Mouse (Mus musculus) gastrocnemius, postnatal 25 days (tissue): ENCODE measurements around the gene Ssbp3. TPM values are rescaled to one million over a fixed set of nuclear protein-coding genes. Genes with fewer than 3 reads are reported as not detected.
A peak's percentile ranks its signal among the peaks of the same experiment; 100 is the strongest.

ENCODE experiments used
- DNase-seq: peaks from one replicate; pipeline ENCODE4 v3.0.0; 2022
- long read RNA-seq, 2 experiments: library from polyadenylated mRNA; stranded (forward); transcript quantifications; one replicate each; pipeline ENCODE4 v2.0.0; 2021
- total RNA-seq, 2 experiments: library from RNA; stranded (reverse); gene quantifications; 1 replicate in 1 of 2; 2 replicates in 1 of 2; pipeline ENCODE4 v1.2.3; 2021

Ssbp3 gene
- 10 to 100 TPM; 18.7 to 19.5 TPM for total RNA-seq
- long read RNA-seq, experiment 1, transcript Ssbp3-202 (17 exons, 1,924 nt): major isoform, 7 of 12 reads
- long read RNA-seq, experiment 1, partial matches to known transcripts: 2 of 12 reads
- long read RNA-seq, experiment 1, other reads (novel, unspliced or antisense): 3 of 12 reads
- long read RNA-seq, experiment 2, transcript Ssbp3-202 (17 exons, 1,924 nt): major isoform, 12 of 22 reads
- long read RNA-seq, experiment 2, partial matches to known transcripts: 3 of 22 reads
- long read RNA-seq, experiment 2, other reads (novel, unspliced or antisense): 6 of 22 reads

DNA sequence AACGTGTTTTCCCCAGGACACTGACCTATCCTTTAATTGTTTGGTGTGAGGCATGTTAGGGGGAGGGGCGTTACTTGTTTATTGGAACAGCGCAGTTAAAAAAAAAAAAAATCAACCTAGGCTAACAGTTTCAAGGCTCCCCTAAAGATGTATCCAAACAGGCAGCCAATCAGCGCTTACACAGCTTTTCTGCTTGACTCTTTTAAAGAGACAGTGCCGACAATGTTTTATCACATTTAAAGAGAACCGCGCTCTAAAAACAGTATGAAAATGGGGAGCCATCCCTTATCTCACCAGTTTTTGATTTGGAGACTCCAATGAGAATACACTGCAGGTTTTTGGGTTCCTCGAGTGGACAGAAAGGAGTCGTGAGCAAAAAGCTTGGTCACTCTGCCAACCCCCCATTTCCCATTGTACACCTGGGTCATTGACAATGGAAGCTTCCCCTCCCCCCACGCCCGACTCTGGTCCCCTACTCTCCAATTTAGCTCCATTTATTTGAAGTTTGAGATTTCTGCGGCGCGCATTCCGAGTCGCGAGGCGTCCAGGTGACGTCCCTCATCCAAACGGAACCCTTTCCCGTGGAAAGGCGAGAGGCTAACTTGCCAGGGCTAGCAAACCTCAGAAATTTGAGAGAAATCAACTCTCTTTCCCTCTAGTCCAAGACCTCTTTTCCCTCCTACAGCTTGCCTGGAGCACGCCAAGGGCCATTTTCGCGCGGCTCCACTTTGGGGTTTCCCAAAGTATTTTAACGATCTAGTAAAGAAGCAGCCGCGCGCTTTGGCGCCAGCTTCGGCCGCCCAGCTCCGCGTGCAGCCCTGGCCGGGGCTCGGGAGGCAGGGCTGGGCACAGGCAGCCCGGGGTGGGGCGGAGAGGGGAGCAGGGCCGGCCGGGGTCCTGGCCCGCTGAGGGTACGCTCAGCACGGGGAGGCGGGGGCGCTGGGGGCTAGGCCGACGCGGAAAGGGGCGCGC is at the start of gene Ssbp3:
TSS of gene Ssbp3 (plus strand) at position 501 of the 972 bp plus-strand sequence.
- peak; percentile 70 for DNase-seq

DNA sequence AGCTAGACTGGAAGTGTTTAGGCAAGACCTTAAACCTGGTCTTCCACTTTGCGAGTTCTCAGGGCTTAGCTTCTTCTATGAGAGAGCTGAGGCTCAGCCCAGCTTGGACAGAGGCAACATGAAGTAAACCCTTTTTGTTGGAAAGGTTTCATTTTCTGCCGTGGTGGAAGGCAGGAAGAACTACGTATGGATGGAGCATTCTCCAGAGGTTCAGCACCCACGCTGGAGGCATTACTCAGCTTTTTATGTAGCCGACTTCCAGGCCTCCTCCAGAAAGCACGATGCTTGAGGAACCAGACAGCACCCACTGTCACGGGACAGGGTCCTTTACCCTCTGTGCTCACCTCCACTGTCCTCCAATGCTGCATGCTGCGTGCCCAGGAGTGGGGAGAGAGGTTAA is 48.6 kb upstream of the Ssbp3 start:
- DNase-seq: no peak

DNA sequence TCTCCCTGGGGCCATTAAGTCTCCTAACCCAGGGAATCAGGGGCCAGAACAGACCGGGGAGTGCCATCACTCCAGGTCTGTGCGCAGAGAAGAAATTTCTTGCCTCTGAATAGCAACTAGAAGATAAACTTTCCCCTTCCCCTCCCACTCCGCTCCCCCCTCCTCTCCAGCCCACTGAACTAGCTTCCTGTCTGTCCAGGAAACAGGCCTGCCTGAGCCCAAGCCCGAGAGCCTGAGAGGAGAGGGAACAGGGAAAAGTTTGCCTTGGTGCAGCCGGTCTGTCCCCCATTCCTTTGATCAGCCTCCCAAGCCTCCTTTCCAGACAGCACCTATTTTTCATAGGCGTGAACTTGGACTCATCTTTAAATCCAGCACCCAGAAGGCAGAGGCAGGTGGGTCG is 48.2 kb upstream of the Ssbp3 start:
- no peak for DNase-seq

DNA sequence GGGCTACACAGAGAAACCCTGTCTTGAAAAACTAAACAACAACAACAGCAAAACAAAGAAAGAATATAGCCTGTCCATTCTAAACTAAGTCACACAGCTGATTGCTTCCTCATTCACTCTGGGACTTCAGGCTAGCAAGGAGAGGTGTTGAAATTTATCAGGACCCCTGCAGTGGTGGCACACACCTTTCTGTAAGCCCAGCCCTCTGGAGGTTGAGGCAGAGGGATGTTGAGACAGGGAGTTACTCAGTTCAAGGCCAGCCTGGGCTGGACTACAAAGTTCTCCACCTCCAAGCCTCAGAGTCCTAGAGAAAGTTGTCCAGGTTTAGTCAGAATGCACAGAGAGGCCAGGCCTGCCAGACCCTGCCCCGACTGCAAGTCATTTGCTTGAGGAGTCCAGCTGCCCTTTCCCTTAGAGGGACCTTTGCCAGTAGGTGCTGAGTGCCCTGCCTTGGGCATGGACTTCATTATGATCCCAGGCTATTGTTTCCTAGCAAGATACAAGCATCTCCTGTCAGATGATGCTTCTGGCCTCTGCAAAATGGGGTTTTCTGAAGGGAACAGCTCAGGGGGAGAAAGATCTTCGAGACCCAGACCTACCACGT is 47.6 kb upstream of the Ssbp3 start:
- no peak for DNase-seq

DNA sequence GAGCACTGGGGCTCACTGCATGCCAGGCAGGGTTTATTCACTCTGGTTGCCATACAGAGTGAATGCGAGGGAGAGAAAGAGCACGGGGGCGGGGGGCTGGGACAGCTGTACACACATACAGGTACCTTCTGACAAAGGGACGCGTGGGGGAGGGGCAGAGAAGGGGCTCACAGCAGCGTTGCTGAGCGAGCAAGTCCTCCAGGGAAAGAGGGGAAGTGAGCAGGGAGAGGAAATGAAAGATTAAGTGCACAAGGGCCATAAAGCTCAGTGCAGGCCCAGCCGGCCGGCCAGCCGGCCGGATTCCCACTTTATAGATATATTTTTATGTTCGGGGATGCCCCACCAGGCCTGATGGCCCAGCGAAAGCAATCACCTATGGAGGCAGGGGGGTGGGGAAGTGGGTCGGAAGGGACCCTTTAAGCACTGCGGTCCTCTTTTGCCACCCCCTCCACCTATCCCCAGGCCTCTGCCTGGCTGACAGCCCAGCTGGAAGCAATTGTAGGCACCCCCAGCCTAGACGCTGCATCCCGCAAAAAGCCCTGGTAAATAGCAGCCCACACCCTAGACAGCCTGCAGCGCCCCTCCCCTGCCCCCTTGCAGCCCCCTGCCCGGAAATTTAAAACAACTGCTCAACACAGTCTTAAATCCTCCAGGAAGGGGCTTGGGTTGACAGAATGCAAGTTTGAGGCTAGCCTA is 44.9 kb upstream of the Ssbp3 start:
- DNase-seq: no peak

DNA sequence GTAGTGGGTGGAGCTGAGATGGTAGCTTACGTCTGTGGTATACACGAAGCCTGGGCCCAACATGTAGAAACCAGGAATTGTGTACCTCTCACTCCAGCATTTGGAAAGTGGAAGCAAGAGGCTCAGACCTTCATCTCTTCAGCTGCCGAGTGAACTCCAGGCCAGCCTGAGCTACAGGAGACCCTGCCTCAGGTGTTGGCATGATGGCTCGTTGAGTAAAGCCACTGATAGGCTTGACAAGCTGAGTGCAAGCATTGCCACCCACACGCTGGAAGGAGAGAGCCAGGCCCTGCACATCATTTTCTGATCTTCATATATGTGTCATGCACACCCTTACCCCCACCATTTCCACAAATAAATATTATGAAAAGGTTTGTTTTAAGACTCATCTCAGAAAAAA is 44.1 kb upstream of the Ssbp3 start:
- DNase-seq: no peak

DNA sequence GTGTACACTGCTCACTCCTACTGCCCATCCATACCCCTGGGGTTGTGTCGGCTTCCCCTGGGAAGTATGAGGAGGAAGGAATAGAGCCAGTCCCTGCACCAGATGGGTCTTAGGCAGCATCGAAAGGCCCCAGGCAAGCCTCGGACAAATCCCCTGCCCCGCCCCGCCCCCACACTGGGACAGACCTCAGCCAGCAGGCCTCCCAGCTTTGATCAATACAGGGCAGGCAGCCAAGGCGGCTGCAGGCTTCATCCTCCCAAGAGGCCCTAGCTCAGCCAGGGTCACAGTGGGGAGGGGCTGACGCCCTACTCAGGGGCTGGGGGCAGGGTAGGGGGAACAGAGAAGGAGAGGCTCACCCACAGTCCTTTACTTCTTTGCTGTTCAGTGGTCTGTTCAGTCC is 43.7 kb upstream of the Ssbp3 start:
- peak; percentile 47 for DNase-seq

DNA sequence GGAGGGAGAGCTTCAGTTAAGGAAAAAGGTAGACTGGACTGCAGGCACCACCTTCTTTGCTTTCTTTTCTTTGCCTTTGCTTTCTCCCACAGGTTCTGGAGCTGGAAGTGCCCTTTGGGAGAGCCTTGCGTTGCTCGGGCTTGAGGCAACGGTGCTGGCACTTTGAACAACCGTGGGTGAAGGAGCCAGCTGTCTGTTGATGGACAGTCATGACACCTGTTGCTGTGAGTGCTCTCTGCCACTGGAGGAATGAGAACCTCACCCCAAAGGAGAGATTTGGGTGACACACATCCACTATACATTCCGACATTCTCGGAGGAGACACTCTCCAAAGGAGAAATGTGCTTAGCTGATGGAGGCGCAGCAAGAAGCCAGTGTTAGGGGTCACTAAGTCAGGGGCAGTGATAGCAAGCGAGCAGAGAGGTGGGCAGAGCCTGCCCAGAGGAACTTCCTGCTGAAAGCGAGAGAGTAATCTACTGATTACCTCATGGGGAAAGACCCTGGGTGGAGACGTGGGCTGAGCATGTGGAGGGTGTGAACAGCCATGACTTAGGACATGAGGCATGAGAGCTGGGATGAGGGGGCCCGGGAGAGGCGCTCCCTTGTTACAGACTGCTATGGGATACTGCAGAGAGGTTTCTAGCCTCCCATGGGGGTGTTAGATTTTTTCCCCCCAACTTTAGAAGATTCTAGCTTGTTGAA is 41.6 kb upstream of the Ssbp3 start:
- peak; percentile 21 for DNase-seq

DNA sequence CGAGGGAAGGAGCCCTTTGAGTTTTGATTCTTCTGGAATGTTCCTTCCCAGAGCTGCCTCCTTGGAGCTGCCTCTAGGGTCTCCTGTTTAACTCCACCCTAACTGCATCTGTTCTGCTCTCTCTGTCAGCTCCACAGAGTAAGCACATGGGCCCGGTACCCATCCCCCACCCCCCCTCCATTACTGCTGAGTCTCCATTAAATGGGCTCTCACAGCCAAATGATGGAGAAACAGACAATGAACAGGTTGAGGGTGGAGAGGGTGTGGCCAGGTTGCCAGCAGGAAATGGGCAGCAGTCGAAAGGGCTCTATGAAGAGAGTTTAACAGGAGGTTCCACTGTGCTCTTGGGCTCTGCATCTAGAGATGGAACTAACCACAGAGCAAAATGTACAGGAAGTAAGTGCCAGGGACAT is 41.0 kb upstream of the Ssbp3 start:
- DNase-seq: no peak

DNA sequence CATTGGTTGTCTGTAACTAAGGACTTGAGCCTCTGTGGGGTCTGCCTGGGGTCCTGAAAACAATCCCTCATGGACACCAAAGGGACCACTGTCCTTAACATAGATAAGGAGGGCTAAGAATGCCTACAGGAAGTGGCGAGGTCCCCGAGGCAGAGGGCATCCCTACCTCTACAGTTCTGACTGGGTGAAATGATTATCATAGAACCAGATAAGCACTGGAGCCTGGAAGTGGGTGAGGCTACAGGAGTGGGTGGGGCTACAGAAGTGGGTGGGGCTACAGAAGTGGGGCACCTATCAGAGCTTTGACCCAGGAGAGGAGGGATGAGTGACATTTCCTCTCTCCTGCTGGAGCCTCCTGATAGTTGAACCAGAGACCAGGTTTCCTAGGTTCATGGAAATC is 39.9 kb upstream of the Ssbp3 start:
- DNase-seq: no peak

DNA sequence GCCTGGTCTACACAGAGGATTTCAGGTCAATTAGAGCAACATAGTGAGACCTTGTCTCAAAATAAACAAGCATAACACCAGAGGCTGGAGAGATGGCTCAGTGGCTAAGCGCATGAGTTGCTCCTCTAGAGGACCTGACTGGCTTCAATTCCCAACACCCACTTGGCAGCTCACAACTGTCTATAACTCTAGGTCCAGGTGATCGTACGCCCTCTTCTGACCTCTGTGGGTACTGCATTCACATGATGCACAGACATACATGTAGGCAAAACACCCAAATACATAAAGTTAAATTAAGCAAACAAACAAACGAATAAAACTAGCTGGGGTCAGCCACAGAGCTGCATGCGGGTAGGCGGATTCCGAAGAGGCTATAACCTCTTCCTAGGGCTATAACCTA is 36.0 kb upstream of the Ssbp3 start:
- DNase-seq: no peak

DNA sequence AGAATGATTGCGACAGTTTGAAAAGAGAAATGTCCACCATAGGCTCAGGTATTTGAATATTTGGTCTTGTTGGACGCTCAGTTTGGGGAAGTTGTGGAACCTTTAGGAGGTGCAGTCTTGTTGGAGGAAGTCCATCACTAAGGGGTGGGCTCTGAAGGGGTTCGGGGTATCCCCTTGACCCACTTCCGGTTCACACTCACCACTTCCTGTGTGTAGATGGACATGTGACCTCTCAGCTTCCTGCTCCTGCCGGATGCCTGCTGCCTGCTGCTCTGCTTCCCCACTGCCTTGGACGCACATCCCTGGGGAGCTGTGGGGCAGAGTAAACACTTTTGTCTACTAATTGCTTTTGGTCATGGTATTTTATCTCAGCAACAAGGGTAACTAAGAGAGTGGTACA is 29.4 kb upstream of the Ssbp3 start:
- no peak for DNase-seq

DNA sequence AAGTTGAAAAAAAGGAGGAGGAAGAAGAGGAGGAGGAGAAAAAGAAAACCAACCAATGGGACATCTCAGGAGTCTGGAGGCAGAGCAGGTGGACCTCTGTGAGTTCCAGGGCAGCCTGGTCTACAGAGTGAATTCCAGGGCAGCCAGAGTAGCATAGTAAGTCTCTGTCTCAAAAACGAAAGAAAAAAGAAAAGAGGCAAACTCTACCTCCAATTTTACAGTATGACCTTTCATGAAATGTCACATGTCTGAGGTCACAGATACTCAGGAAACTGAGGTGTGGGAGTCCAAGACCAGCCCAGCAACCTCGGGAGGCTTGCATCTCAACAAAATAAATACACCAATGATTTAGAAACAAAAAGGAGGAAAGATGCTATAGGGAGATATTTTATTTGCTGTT is 27.4 kb upstream of the Ssbp3 start:
- no peak for DNase-seq

DNA sequence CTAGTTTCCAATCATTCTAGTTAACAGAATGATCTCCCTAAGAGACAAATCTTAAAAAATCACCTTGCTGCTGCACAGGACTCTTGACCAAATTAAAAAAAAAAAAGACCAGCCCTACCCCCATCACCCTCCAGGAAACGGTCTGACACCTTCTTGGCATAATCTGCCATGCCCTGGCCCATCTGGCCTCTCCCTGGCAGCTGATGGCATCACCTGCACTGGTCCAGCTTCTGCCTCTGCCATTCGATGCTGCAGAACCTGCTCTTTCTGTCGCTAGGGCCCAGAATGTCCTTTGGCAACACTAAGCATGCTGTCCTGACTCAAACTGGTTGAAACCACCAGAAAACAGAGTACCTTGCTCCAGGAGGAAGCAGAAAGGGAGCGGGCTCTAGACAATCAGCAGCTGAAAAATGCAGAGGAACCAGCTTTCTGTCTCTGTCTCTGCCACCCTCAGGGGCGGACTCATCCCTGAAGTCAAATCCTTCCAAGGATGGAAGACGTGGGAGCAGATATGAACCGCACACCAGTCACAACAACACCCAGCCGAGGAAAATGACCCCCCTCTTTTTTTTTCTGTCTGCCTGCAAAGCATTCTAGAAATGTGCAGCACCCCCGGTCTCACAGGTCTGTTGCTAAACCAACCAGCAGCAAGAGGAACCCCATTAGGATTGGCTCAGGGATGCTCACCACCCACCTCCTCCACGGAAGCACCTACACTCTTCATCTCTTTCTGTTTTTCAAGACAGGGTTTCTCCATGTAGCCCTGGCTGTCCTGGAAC is 24.0 kb upstream of the Ssbp3 start:
- DNase-seq: no peak

DNA sequence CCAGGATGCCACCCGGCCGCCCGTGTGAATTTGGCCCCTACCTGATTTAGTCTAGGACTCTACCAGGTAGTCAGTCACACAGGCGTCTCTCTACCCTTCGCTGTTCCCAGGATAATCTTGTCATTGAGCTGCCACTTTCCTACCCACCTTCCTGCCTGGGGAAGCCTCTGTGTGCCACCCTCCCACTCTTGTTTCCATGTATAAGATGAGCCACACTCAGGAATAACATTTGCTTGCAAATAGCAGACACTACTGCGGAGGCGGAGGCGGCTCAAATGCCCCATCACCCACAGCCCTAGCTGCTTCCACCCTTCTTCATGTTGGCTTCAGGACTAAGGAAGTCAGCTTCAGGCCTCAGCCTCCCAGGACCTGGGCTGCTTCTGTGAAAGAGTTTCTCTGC is 14.4 kb upstream of the Ssbp3 start:
- no peak for DNase-seq

DNA sequence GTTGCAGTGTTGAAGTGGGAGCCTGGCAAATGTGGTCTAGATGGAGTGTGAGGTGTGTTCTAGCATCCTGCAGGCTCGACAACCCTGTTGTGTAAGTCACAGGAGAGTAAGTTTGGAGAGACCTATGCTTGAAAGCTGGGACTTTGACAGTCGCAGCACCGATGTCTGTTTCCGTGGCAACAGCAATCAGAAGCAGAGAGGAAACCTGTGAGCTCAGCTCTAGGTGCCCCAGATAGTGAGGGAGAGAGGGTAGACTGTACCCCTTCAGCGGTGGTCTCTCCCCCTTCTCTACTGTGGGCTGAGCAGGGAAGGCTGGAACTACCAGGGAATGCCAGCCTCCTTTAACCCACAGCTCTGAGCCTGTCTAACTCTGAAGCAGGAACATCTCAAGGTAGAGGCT is 11.6 kb upstream of the Ssbp3 start:
- DNase-seq: no peak

DNA sequence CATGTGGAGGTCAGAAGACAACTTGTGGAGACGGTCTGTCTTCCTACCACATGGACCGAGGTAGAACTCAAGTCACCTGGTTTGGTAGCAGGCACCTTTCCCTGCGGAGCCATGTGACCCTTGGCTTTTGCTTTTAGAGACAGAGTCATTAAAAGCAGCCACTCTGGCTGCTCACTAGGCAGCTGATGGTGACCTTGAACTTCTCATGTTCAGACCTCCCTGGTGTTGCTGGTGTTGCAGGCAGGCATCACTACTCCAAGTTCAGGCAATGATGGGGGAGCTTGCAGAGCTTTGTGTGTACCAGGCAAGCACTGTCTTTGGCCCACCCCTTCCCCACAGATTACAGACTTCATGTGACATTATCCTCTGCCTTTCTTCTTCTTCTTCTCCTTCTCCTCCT is 11.0 kb upstream of the Ssbp3 start:
- DNase-seq: no peak

DNA sequence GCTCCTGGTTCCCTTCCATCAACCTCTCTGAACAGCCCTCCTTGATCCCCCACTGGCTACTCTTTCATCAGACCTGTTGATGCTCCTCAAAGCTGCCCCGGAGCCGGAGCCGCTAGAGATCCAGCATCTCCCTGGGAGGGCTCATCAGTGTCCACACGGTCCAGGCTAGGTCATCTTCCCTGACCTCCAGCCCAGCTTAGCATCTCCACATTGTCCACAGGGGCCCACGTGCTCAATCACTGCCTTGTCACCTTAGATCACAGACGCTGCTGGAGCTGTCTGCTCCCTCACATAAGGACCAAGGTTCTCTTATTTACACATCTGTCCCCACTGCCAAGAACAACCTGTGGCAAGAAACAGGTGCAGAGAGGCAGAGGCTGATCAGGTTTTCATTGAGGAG is 9.8 kb upstream of the Ssbp3 start:
- DNase-seq: no peak

DNA sequence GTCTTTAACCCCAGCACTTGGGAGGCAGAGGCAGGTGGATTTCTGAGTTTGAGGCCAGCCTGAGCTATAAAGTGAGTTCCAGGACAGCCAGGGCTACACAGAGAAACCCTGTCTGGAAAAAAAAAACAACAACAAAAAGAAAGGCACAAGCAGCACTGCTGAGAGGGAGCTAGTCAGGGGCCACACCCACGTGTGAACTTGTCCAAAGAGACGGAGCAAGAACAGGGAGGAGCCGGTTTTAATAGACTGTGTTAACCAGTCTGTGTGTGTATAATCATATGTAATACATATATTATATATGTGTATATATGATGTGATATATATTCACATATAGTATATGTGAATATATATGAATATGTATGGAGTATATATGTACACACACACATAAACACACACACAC is 8.9 kb upstream of the Ssbp3 start:
- DNase-seq: no peak

DNA sequence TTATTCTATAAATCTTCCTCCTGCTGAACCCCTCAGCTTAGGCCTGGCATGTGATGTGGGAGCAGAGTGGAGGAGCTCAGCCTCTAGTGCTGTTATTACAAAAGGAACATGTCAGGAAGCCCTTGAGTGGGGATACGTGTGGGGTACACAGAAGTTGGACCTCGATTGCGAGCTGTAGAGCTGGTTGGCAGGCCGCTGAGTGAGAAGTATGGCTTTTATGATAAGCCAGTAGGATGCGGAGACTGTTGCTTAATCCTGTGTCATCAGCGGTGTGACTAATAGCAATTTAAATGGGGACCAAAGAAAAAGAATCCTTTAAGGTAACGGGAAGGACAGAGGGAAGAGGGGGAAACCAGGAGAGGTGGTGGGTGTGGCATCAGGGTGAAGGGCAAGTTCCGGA is 8.3 kb upstream of the Ssbp3 start:
- no peak for DNase-seq

DNA sequence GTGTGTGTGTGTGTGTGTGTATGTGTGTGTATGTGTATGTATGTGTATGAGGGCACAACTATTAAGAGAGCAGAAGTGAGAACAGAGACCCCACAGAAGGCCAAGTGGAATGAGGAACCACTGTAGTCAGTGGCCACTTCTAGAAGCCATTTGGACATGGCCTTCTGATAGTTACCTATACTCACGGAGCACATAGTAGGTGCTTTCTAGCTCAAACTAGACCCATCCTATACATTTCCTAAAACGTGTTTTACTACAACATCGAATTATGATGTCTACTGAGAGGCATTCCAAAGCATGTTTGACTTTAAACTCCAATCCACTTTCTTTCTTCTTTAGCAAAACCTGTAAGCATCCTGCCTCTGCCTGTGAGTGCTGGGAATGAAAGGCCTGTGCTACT is 4.6 kb upstream of the Ssbp3 start:
- DNase-seq: no peak
